Mouse (Mus musculus) liver, embryonic 11.5 days (tissue): Measurements from ENCODE around the gene Eng. TPM values are rescaled to one million over a fixed set of nuclear protein-coding genes. Genes with fewer than 3 reads are reported as not detected.

ENCODE experiments used
- ATAC-seq: fragments of 200-750 bp; cut with Nextera tagmentation; replicated peaks from 2 replicates; pipeline ENCODE4 v1.8.0; 2017; ENCODE audit warnings: moderate number of reproducible peaks, mild to moderate bottlenecking, moderate TSS enrichment, moderate library complexity; ENCODE audit not compliant: low FRiP score
- DNase-seq: peaks from one replicate; pipeline ENCODE4 v3.0.0-alpha.2; 2017; ENCODE audit warnings: low spot score
- H3K27ac ChIP-seq: fragments of 300-500 bp; sonication (generic); 2 replicates; pipeline ENCODE4 v1.5.1; 2014; ENCODE audit warnings: mild to moderate bottlenecking, low read depth, low read length, control low read depth
- H3K27me3 ChIP-seq: fragments of 300-500 bp; sonication (generic); replicated peaks from 2 replicates; pipeline ENCODE4 v1.6.1; 2014; ENCODE audit warnings: low read length, mixed read lengths; ENCODE audit not compliant: control insufficient read depth, insufficient read depth
- H3K36me3 ChIP-seq: fragments of 300-500 bp; sonication (generic); 2 replicates; pipeline ENCODE4 v1.6.1; 2014; ENCODE audit warnings: mild to moderate bottlenecking, low read length, moderate library complexity, mixed read lengths; ENCODE audit not compliant: control insufficient read depth, insufficient read depth
- H3K4me1 ChIP-seq: fragments of 300-500 bp; sonication (generic); replicated peaks from 2 replicates; pipeline ENCODE4 v1.6.1; 2014; ENCODE audit warnings: low read length, mixed read lengths; ENCODE audit not compliant: control insufficient read depth, insufficient read depth
- H3K4me2 ChIP-seq: fragments of 300-500 bp; sonication (generic); 2 replicates; pipeline ENCODE4 v1.6.1; 2014; ENCODE audit warnings: mild to moderate bottlenecking, control low read depth, moderate library complexity
- H3K4me3 ChIP-seq: fragments of 300-500 bp; sonication (generic); 2 replicates; pipeline ENCODE4 v1.5.1; 2014; ENCODE audit warnings: low read depth, low read length, control low read depth
- H3K9ac ChIP-seq: fragments of 300-500 bp; sonication (generic); 2 replicates; pipeline ENCODE4 v1.6.1; 2014; ENCODE audit warnings: low read depth, low read length, control low read depth
- H3K9me3 ChIP-seq: fragments of 300-500 bp; sonication (generic); 2 replicates; pipeline ENCODE4 v1.6.1; 2016; ENCODE audit warnings: low read length, inconsistent platforms, mixed read lengths; ENCODE audit not compliant: control insufficient read depth
- WGBS: fragments of 180-500 bp; shearing (Covaris S2); extraction: QIAGEN DNeasy Blood & Tissue Kit; methylation state at CpG from one replicate; pipeline ENCODE4 v1.1.7; 2014; 5-methylcytosine and 5-hydroxymethylcytosine counted together
- polyA plus RNA-seq: library from polyadenylated mRNA; unstranded; fragments of >200 nt; fragmentation: Nextera tagmentation; extraction: Ambion mirVana; gene quantifications from 2 replicates; pipeline ENCODE4 v1.2.1, GENCODE M21; 2014

The Eng gene
- polyA plus RNA-seq, 1 experiment from 2014 or later, result 39.2 TPM

GRCm38 (mm10) chr2:32604631-32605030 lies 41.8 kb upstream of the Eng start:
- DNase-seq, result no peak
- peak overlapping the region; percentile 51 for H3K4me2 ChIP-seq
- no peak overlapping the region for H3K27ac ChIP-seq
- 29% methylated on average over 10 of the region's 10 CpGs for WGBS
- ATAC-seq, result no peak
- H3K9ac ChIP-seq, result no peak overlapping the region
- no peaks in the 10 kb centered on the region for H3K36me3 ChIP-seq
- H3K4me3 ChIP-seq, result peak overlapping the region; percentile 12
- H3K4me1 ChIP-seq, result peaks cover 45% of the 10 kb centered on the region
- no peaks in the 10 kb centered on the region for H3K9me3 ChIP-seq
- H3K27me3 ChIP-seq, result no peaks in the 10 kb centered on the region

- Histone ChIP-seq H3K9ac (peak overlapping the region; percentile 83), H3K9me3 (no peaks in the 10 kb centered on the region), H3K4me2 (peak overlapping the region; percentile 96), H3K27me3 (no peaks in the 10 kb centered on the region), H3K4me1 (peaks cover 53% of the 10 kb centered on the region), H3K4me3 (peak overlapping the region; percentile 87), H3K27ac (peak overlapping the region; percentile 77), H3K36me3 (no peaks in the 10 kb centered on the region)
- WGBS, result 10% methylated on average over 52 of the region's 55 CpGs
- ATAC-seq (peak; percentile 74), DNase-seq (peak; percentile 86)
These were observed 39.9 kb upstream of the Eng start for GRCm38 (mm10) chr2:32606161-32607142.

GRCm38 (mm10) chr2:32607262-32607947 lies 39.0 kb upstream of the Eng start:
- H3K4me3 ChIP-seq, result peak overlapping the region; percentile 87
- no peaks in the 10 kb centered on the region for H3K27me3 ChIP-seq
- ATAC-seq (peak; percentile 27), DNase-seq (peak; percentile 75)
- peak overlapping the region; percentile 77 for H3K27ac ChIP-seq
- no peaks in the 10 kb centered on the region for H3K9me3 ChIP-seq
- peaks cover 49% of the 10 kb centered on the region for H3K4me1 ChIP-seq
- 4% methylated on average over 34 of the region's 34 CpGs for WGBS
- H3K36me3 ChIP-seq, result no peaks in the 10 kb centered on the region
- peak overlapping the region; percentile 96 for H3K4me2 ChIP-seq
- peak overlapping the region; percentile 83 for H3K9ac ChIP-seq

GRCm38 (mm10) chr2:32608141-32608777 lies 38.1 kb upstream of the Eng start:
- Histone ChIP-seq H3K4me2 (peak overlapping the region; percentile 96), H3K4me3 (peak overlapping the region; percentile 87), H3K4me1 (peaks cover 47% of the 10 kb centered on the region), H3K27me3 (no peaks in the 10 kb centered on the region), H3K9me3 (no peaks in the 10 kb centered on the region), H3K36me3 (peaks cover 3% of the 10 kb centered on the region; the same call in 1 of the 2 replicates), H3K9ac (peak overlapping the region; percentile 83), H3K27ac (peak overlapping the region; percentile 77)
- peak; percentile 84 for DNase-seq
- peak; percentile 78 for ATAC-seq
- 3% methylated on average over 25 of the region's 25 CpGs for WGBS

GRCm38 (mm10) chr2:32608778-32609435 lies 37.5 kb upstream of the Eng start:
- H3K4me1 ChIP-seq, result peaks cover 47% of the 10 kb centered on the region
- ATAC-seq (peak; percentile 48), DNase-seq (no peak)
- peak overlapping the region; percentile 77 for H3K27ac ChIP-seq
- 38% methylated on average over 18 of the region's 18 CpGs for WGBS
- peaks cover 3% of the 10 kb centered on the region; the same call in 1 of the 2 replicates for H3K36me3 ChIP-seq
- peak overlapping the region; percentile 96 for H3K4me2 ChIP-seq
- peak overlapping the region; percentile 87 for H3K4me3 ChIP-seq
- H3K9me3 ChIP-seq, result no peaks in the 10 kb centered on the region
- H3K27me3 ChIP-seq, result no peaks in the 10 kb centered on the region
- H3K9ac ChIP-seq, result peak overlapping the region; percentile 83

GRCm38 (mm10) chr2:32610610-32611229 lies 35.7 kb upstream of the Eng start:
- H3K9me3 ChIP-seq, result no peaks in the 10 kb centered on the region
- no peaks in the 10 kb centered on the region for H3K27me3 ChIP-seq
- 18% methylated on average over 23 of the region's 23 CpGs for WGBS
- peak overlapping the region; percentile 50 for H3K27ac ChIP-seq
- peak overlapping the region; percentile 44; the same call in 1 of the 2 replicates for H3K9ac ChIP-seq
- H3K4me3 ChIP-seq, result peak overlapping the region; percentile 50
- peaks cover 15% of the 10 kb centered on the region for H3K36me3 ChIP-seq
- H3K4me2 ChIP-seq, result peak overlapping the region; percentile 76
- H3K4me1 ChIP-seq, result peaks cover 39% of the 10 kb centered on the region
- ATAC-seq, result no peak
- no peak for DNase-seq

- Histone ChIP-seq H3K9ac (no peak overlapping the region), H3K9me3 (no peaks in the 10 kb centered on the region), H3K4me3 (no peak overlapping the region), H3K4me2 (peak overlapping the region; percentile 29; the same call in 1 of the 2 replicates), H3K27me3 (no peaks in the 10 kb centered on the region), H3K36me3 (peaks cover 24% of the 10 kb centered on the region), H3K27ac (0 out of 2 replicates have a peak overlapping the region, but pooled peaks have one; percentile 6), H3K4me1 (peaks cover 39% of the 10 kb centered on the region)
- 71% methylated on average over 26 of the region's 26 CpGs for WGBS
- no peak for DNase-seq
- ATAC-seq, result no peak; the same call in 1 of the 2 replicates
These were observed 34.1 kb upstream of the Eng start for GRCm38 (mm10) chr2:32612274-32612673.
